Mouse (Mus musculus) forebrain, embryonic 11.5 days (tissue): ENCODE data around the gene Eif4e3. TPM values are rescaled to one million over a fixed set of nuclear protein-coding genes. Genes with fewer than 3 reads are reported as not detected.

Experiments
- ATAC-seq: fragments of 200-750 bp; cut with Nextera tagmentation; replicated peaks from 2 replicates; pipeline ENCODE4 v1.8.0; 2017; ENCODE audit warnings: moderate TSS enrichment; ENCODE audit not compliant: low FRiP score
- DNase-seq: peaks from one replicate; pipeline ENCODE4 v3.0.0-alpha.2; 2017; ENCODE audit warnings: low spot score
- H3K27ac ChIP-seq: fragments of 300-500 bp; sonication (generic); 2 replicates; pipeline ENCODE4 v1.5.1; 2014; ENCODE audit warnings: low read depth, low read length
- H3K27me3 ChIP-seq: fragments of 300-500 bp; sonication (generic); 2 replicates; pipeline ENCODE4 v1.6.1; 2014; ENCODE audit warnings: mild to moderate bottlenecking, low read length, mixed read lengths; ENCODE audit not compliant: control insufficient read depth, insufficient read depth
- H3K36me3 ChIP-seq: fragments of 300-500 bp; sonication (generic); 2 replicates; pipeline ENCODE4 v1.6.1; 2014; ENCODE audit warnings: mild to moderate bottlenecking, low read length, moderate library complexity, mixed read lengths; ENCODE audit not compliant: control insufficient read depth, insufficient read depth
- H3K4me1 ChIP-seq: fragments of 300-500 bp; sonication (generic); replicated peaks from 2 replicates; pipeline ENCODE4 v1.6.1; 2014; ENCODE audit warnings: low read length, mixed read lengths; ENCODE audit not compliant: control insufficient read depth, insufficient read depth
- H3K4me2 ChIP-seq: fragments of 300-500 bp; sonication (generic); 2 replicates; pipeline ENCODE4 v1.6.1; 2014; ENCODE audit warnings: low read depth, mild to moderate bottlenecking, low read length, moderate library complexity, mixed read lengths; ENCODE audit not compliant: severe bottlenecking
- H3K4me3 ChIP-seq: fragments of 300-500 bp; sonication (generic); 2 replicates; pipeline ENCODE4 v1.5.1; 2014; ENCODE audit warnings: low read depth, low read length
- H3K9ac ChIP-seq: fragments of 300-500 bp; sonication (generic); 2 replicates; pipeline ENCODE4 v1.6.1; 2014; ENCODE audit warnings: low read length
- H3K9me3 ChIP-seq: fragments of 300-500 bp; sonication (generic); 2 replicates; pipeline ENCODE4 v1.6.1; 2016; ENCODE audit warnings: low read length, mixed read lengths; ENCODE audit not compliant: control insufficient read depth
- WGBS: fragments of 180-500 bp; shearing (Covaris S2); extraction: QIAGEN DNeasy Blood & Tissue Kit; methylation state at CpG from one replicate; pipeline ENCODE4 v1.1.7; 2014; 5-methylcytosine and 5-hydroxymethylcytosine counted together
- polyA plus RNA-seq: library from polyadenylated mRNA; unstranded; fragments of >200 nt; fragmentation: Nextera tagmentation; extraction: Ambion mirVana; gene quantifications from 2 replicates; pipeline ENCODE4 v1.2.1, GENCODE M21; 2014

The Eif4e3 gene
- polyA plus RNA-seq, 1 experiment from 2014 or later = 14.2 TPM

DNA sequence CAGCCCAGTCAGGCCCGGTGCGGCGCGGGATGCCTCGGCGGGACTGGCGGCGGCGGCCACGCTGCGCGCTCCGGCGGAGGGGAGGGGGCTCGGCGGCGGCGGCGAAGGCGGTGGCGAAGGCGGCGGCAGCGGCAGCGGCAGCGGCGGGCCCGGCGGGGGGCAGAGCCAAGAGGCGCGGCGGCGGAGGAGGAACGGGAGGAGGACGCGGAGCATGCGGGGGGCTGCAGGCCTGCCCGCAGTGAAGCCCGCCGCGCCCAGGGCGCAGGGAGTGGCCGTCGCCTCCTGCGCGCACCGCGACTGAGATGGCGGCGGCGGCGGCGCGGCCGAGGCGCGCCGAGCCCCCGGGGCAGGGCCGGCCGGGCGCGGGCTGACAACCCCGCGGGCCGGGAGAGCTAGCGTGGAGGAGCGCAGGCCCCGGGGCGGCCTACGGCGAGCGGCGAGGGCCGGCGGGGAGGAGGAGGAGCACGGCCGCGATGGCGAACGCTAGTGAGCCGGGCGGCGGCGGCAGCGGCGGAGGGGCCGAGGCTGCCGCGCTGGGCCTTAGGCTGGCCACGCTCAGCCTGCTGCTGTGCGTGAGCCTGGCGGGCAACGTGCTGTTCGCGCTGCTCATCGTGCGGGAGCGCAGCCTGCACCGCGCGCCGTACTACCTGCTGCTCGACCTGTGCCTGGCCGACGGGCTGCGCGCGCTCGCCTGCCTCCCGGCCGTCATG lies 25.8 kb upstream of the Eif4e3 start, which contains the start of gene Gpr27:
TSS of gene Gpr27 (plus strand) at position 474 of the 710 bp plus-strand sequence.
- Histone ChIP-seq H3K36me3 (no peaks in the 10 kb centered on the region), H3K9ac (peak within 1 kb of the TSS; percentile 76), H3K4me2 (peak within 1 kb of the TSS; percentile 88), H3K4me3 (peak within 1 kb of the TSS; percentile 74), H3K4me1 (peaks cover 2% of the 10 kb centered on the region; the same call in 1 of the 2 replicates), H3K27ac (no peak within 1 kb of the TSS; the same call in 1 of the 2 replicates), H3K9me3 (no peaks in the 10 kb centered on the region), H3K27me3 (peaks cover 34% of the 10 kb centered on the region)
- peak; percentile 80 for DNase-seq
- WGBS = under 1% methylated on average over 59 of the region's 112 CpGs
- peak; percentile 78 for ATAC-seq

DNA sequence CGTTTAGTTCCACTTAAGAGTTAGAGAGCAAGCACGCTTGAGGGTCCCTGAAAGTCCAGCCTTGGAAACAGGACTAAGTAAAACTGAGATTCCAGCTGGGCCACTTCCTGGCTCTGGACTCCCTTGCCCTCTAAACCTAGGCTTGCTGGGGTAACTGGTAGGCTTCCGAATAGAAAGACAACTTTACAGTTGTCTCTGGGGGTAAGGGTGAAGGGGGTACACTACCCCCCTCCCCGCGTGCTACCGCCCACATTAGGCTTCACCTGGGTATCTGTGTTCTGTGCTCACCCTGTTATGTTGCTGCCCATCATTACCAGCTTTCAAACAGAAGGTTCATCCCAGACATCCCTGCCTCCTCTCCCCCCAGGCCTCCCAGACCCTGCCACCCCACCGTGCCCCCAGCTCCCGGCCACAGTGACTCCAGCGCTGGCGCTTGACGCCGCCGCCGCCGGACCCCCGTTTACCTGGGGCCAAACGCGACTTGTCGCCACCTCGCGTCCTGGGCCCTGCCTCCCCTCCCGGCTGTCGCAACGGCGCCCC lies 25.2 kb upstream of the Eif4e3 start:
- Histone ChIP-seq H3K27ac (no peak overlapping the region), H3K27me3 (peaks cover 34% of the 10 kb centered on the region), H3K9me3 (no peaks in the 10 kb centered on the region), H3K4me3 (peak overlapping the region; percentile 74), H3K36me3 (no peaks in the 10 kb centered on the region), H3K4me2 (peak overlapping the region; percentile 88), H3K4me1 (peaks cover 2% of the 10 kb centered on the region; the same call in 1 of the 2 replicates), H3K9ac (peak overlapping the region; percentile 76)
- ATAC-seq (peak; percentile 27), DNase-seq (no peak)
- WGBS = 6% methylated on average over 24 of the region's 25 CpGs

DNA sequence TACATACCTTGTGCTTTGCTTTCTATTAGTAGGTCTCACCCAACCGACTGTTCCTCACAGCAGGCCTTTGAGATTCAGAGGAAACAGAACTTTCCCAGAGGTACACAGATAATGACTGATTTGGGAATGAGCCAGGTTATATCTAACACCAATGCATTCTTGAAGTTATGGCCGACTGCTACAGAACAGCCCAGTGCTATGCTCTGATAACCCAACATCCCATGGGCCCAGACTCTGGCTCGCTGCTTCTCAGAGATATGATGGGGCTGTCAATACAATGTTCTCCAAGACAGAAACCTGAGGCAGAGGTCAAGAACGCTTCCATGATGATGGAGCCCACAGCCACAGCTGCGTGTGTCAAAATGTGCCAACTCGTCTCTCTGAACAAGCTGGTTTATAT lies 21.9 kb upstream of the Eif4e3 start:
- Histone ChIP-seq H3K27me3 (peaks cover 21% of the 10 kb centered on the region), H3K36me3 (no peaks in the 10 kb centered on the region), H3K4me1 (peaks cover 2% of the 10 kb centered on the region; the same call in 1 of the 2 replicates), H3K4me3 (no peak overlapping the region), H3K9me3 (peaks cover 2% of the 10 kb centered on the region; the same call in 1 of the 2 replicates), H3K9ac (no peak overlapping the region), H3K27ac (no peak overlapping the region), H3K4me2 (no peak overlapping the region)
- WGBS = 91% methylated on average over 6 of the region's 6 CpGs
- DNase-seq = no peak
- ATAC-seq = no peak

DNA sequence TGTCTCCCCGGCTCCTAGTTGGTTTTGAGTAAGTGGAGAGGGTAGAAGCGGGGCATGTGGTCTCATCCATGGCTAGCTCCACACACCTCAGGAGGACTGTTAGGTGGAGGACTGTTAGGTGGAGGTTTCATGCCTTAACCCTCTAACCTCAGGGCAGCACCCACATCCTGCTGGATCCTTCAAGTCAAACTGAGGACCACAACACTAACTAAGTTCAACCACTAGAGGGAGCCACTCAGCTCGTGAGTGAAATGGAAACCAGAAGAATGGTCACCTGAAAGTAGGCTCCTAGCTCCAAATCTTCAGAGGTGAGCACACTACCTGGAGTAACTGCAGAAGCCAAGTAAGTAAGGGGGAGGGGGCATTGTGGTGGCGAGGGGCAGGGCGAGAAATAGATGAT lies 18.3 kb upstream of the Eif4e3 start:
- Histone ChIP-seq H3K27ac (no peak overlapping the region), H3K4me3 (no peak overlapping the region), H3K9ac (no peak overlapping the region), H3K4me2 (no peak overlapping the region), H3K4me1 (no peaks in the 10 kb centered on the region), H3K9me3 (peaks cover 2% of the 10 kb centered on the region; the same call in 1 of the 2 replicates), H3K27me3 (no peaks in the 10 kb centered on the region), H3K36me3 (no peaks in the 10 kb centered on the region)
- WGBS = 51% methylated on average over 5 of the region's 5 CpGs
- ATAC-seq (no peak), DNase-seq (no peak)

DNA sequence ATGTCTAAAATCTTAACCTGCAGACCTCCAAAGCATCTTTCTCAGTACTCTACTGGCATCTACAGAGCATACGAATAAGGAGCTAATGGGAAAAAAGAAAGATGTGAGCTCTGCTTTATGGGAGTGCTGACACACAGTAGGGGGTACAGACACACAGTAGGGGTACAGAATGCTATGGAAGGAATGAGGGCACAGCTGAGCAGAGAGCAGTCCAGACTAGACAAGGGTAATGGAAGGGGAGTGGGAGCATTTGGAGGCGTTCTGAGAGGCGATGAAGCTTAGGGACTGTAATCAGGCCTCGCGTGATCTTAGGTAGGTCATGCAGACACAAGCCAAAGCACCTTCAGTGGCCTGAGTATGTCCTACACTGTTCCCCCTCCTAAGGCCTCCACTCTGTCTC lies 17.4 kb upstream of the Eif4e3 start:
- ATAC-seq (no peak), DNase-seq (no peak)
- H3K36me3 ChIP-seq = no peaks in the 10 kb centered on the region
- H3K4me2 ChIP-seq = no peak overlapping the region
- WGBS = 87% methylated on average over 5 of the region's 5 CpGs
- H3K9ac ChIP-seq = no peak overlapping the region
- H3K27me3 ChIP-seq = no peaks in the 10 kb centered on the region
- no peaks in the 10 kb centered on the region for H3K4me1 ChIP-seq
- H3K4me3 ChIP-seq = no peak overlapping the region
- H3K27ac ChIP-seq = no peak overlapping the region
- H3K9me3 ChIP-seq = peaks cover 2% of the 10 kb centered on the region; the same call in 1 of the 2 replicates

DNA sequence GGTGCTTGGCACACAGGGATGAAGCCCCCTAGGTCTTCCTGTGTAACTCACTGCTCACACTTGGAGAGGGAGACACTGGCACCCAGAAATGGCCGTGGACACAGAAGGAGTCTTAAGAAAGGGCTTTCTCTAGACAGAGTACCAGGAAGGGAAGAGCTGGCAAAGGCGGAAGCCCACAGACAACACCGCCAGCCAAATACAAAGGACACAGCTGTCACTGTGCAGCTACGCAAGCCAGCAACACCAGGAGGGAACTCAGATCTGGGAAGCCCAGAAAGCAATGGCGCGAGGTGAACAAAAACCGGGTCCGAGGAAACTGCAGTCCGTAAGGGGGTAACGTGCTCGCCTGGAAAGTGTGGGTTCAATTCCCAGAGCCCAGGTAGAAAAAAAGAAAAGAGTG lies 11.5 kb upstream of the Eif4e3 start:
- Histone ChIP-seq H3K9ac (no peak overlapping the region), H3K9me3 (no peaks in the 10 kb centered on the region), H3K27me3 (no peaks in the 10 kb centered on the region), H3K36me3 (no peaks in the 10 kb centered on the region), H3K4me1 (peaks cover 2% of the 10 kb centered on the region; the same call in 1 of the 2 replicates), H3K27ac (no peak overlapping the region), H3K4me2 (no peak overlapping the region), H3K4me3 (no peak overlapping the region)
- ATAC-seq (no peak), DNase-seq (no peak)
- WGBS = 82% methylated on average over 11 of the region's 11 CpGs

DNA sequence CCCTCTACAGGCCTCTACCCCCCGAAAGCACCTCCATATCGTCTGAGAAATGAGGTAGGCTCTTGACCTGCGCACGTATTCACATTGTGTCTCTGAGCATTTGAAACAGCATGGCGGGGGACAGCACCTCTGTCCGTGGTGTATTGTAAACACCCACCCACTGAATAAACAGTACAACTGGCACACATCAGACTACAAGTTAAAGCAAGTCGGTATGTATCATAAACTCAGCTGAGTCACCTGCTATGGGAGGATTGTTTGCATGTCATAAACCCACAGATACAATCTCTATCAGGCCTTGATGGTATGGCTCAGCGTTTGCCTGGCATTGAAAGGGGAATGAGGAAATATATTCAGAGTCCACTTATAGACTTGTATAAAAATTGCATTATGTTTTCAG lies 10.8 kb upstream of the Eif4e3 start:
- Histone ChIP-seq H3K27me3 (no peaks in the 10 kb centered on the region), H3K4me1 (peaks cover 2% of the 10 kb centered on the region; the same call in 1 of the 2 replicates), H3K4me2 (no peak overlapping the region), H3K9ac (no peak overlapping the region), H3K4me3 (no peak overlapping the region), H3K36me3 (no peaks in the 10 kb centered on the region), H3K27ac (no peak overlapping the region), H3K9me3 (no peaks in the 10 kb centered on the region)
- no peak for DNase-seq
- no peak for ATAC-seq
- 92% methylated on average over 8 of the region's 8 CpGs for WGBS

DNA sequence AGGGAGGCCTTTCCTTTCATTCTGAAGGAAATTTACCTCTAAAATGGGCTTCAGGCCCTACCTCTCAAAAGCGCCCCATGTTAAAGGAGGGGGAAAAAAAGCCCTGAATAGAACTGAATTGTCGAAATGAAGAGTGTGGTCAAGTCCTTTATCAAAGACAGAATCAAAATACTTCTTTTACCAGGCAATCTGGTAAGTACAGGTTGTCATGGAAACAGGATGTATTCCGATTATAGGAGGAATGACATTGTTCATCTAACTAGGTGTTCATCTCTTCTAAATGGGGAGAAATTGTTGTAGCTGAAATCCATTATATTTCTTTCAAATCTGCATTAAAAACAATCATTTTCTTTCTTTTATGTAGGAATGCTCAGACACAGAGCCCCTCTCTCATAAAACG lies 7.9 kb upstream of the Eif4e3 start:
- WGBS = 60% methylated on average over 4 of the region's 4 CpGs
- no peak for DNase-seq
- no peak overlapping the region for H3K27ac ChIP-seq

More for the DNA sequence above, 7.9 kb upstream of the Eif4e3 start:
- H3K4me2 ChIP-seq = no peak overlapping the region
- H3K4me1 ChIP-seq = peaks cover 12% of the 10 kb centered on the region
- no peaks in the 10 kb centered on the region for H3K36me3 ChIP-seq
- H3K9ac ChIP-seq = no peak overlapping the region
- H3K9me3 ChIP-seq = no peaks in the 10 kb centered on the region
- H3K27me3 ChIP-seq = no peaks in the 10 kb centered on the region
- no peak overlapping the region for H3K4me3 ChIP-seq
- no peak for ATAC-seq
